Mouse (Mus musculus): ENCODE data around the gene Gfy. TPM values are rescaled to one million over a fixed set of nuclear protein-coding genes. Genes with fewer than 3 reads are reported as not detected.

Gfy gene
- polyA plus RNA-seq, 1 experiment from 2014 or later: not detected

GRCm38 (mm10) chr7:45139904-45140723 lies 39.3 kb downstream of the Gfy start:
- ATAC-seq: no peak
- Histone ChIP-seq H3K4me1 (replicated peaks; ENCODE audit: control insufficient read depth, insufficient read depth, low read length) (peaks cover 11% of the 10 kb centered on the region), H3K9ac (replicated peaks; ENCODE audit: low read depth, low read length) (no peak overlapping the region), H3K27ac (ENCODE audit: low read length) (no peak overlapping the region), H3K4me2 (ENCODE audit: low read length) (no peak overlapping the region), H3K27me3 (replicated peaks; ENCODE audit: control insufficient read depth, insufficient read depth, low read length) (no peaks in the 10 kb centered on the region; the same call in 1 of the 2 replicates), H3K9me3 (ENCODE audit: control insufficient read depth, low read length) (no peaks in the 10 kb centered on the region), H3K4me3 (replicated peaks; ENCODE audit: low read length) (no peak overlapping the region), H3K36me3 (ENCODE audit: control insufficient read depth, insufficient read depth) (no peaks in the 10 kb centered on the region)
- WGBS: 76% methylated on average over 8 of the region's 8 CpGs

GRCm38 (mm10) chr7:45138403-45138802 lies 41.0 kb downstream of the Gfy start:
- Histone ChIP-seq H3K9me3 (ENCODE audit: control insufficient read depth, low read length) (no peaks in the 10 kb centered on the region), H3K4me3 (replicated peaks; ENCODE audit: low read length) (no peak overlapping the region), H3K9ac (replicated peaks; ENCODE audit: low read depth, low read length) (no peak overlapping the region), H3K4me2 (ENCODE audit: low read length) (no peak overlapping the region), H3K4me1 (replicated peaks; ENCODE audit: control insufficient read depth, insufficient read depth, low read length) (peaks cover 11% of the 10 kb centered on the region), H3K27ac (ENCODE audit: low read length) (no peak overlapping the region), H3K27me3 (replicated peaks; ENCODE audit: control insufficient read depth, insufficient read depth, low read length) (peaks cover 2% of the 10 kb centered on the region; the same call in 1 of the 2 replicates), H3K36me3 (ENCODE audit: control insufficient read depth, insufficient read depth) (no peaks in the 10 kb centered on the region)
- WGBS: 65% methylated on average over 1 of the region's 1 CpGs
- no peak for ATAC-seq

GRCm38 (mm10) chr7:45137171-45138006 lies 42.0 kb downstream of the Gfy start:
- H3K9ac ChIP-seq (replicated peaks; ENCODE audit: low read depth, low read length): no peak overlapping the region
- no peaks in the 10 kb centered on the region for H3K9me3 ChIP-seq (ENCODE audit: control insufficient read depth, low read length)
- WGBS: 86% methylated on average over 12 of the region's 12 CpGs
- no peak overlapping the region for H3K4me2 ChIP-seq (ENCODE audit: low read length)
- H3K4me3 ChIP-seq (replicated peaks; ENCODE audit: low read length): no peak overlapping the region
- H3K27me3 ChIP-seq (replicated peaks; ENCODE audit: control insufficient read depth, insufficient read depth, low read length): peaks cover 2% of the 10 kb centered on the region; the same call in 1 of the 2 replicates
- ATAC-seq: no peak
- H3K27ac ChIP-seq (ENCODE audit: low read length): no peak overlapping the region
- no peaks in the 10 kb centered on the region for H3K36me3 ChIP-seq (ENCODE audit: control insufficient read depth, insufficient read depth)
- peaks cover 11% of the 10 kb centered on the region for H3K4me1 ChIP-seq (replicated peaks; ENCODE audit: control insufficient read depth, insufficient read depth, low read length)

GRCm38 (mm10) chr7:45135993-45136567 lies 43.3 kb downstream of the Gfy start, which contains the start of the genes Gm45713 and Flt3l:
TSS of gene Gm45713 (minus strand) at chr7:45136231.
TSS of gene Flt3l (minus strand) at chr7:45136432.
- Histone ChIP-seq H3K9ac (replicated peaks; ENCODE audit: low read depth, low read length) (peak within 1 kb of the TSS; percentile 63), H3K4me2 (ENCODE audit: low read length) (peak within 1 kb of the TSS; percentile 74), H3K4me1 (replicated peaks; ENCODE audit: control insufficient read depth, insufficient read depth, low read length) (peaks cover 11% of the 10 kb centered on the region), H3K4me3 (replicated peaks; ENCODE audit: low read length) (peak within 1 kb of the TSS; percentile 49), H3K9me3 (ENCODE audit: control insufficient read depth, low read length) (no peaks in the 10 kb centered on the region), H3K27me3 (replicated peaks; ENCODE audit: control insufficient read depth, insufficient read depth, low read length) (peaks cover 2% of the 10 kb centered on the region; the same call in 1 of the 2 replicates), H3K36me3 (ENCODE audit: control insufficient read depth, insufficient read depth) (no peaks in the 10 kb centered on the region), H3K27ac (ENCODE audit: low read length) (no peak within 1 kb of the TSS)
- 2% methylated on average over 29 of the region's 29 CpGs for WGBS
- ATAC-seq: peak; percentile 86

- Histone ChIP-seq H3K4me3 (replicated peaks; ENCODE audit: low read length) (no peak overlapping the region), H3K27me3 (replicated peaks; ENCODE audit: control insufficient read depth, insufficient read depth, low read length) (peaks cover 2% of the 10 kb centered on the region; the same call in 1 of the 2 replicates), H3K4me1 (replicated peaks; ENCODE audit: control insufficient read depth, insufficient read depth, low read length) (peaks cover 11% of the 10 kb centered on the region), H3K4me2 (ENCODE audit: low read length) (no peak overlapping the region), H3K9ac (replicated peaks; ENCODE audit: low read depth, low read length) (no peak overlapping the region), H3K36me3 (ENCODE audit: control insufficient read depth, insufficient read depth) (no peaks in the 10 kb centered on the region), H3K9me3 (ENCODE audit: control insufficient read depth, low read length) (no peaks in the 10 kb centered on the region), H3K27ac (ENCODE audit: low read length) (no peak overlapping the region)
- no peak for ATAC-seq
- WGBS: 76% methylated on average over 3 of the region's 3 CpGs
Observed at GRCm38 (mm10) chr7:45135370-45135769, 44.0 kb downstream of the Gfy start.

- H3K9me3 ChIP-seq (ENCODE audit: control insufficient read depth, low read length): no peaks in the 10 kb centered on the region
- no peak overlapping the region for H3K4me3 ChIP-seq (replicated peaks; ENCODE audit: low read length)
- WGBS: 6% methylated on average over 12 of the region's 12 CpGs
- H3K27me3 ChIP-seq (replicated peaks; ENCODE audit: control insufficient read depth, insufficient read depth, low read length): peaks cover 2% of the 10 kb centered on the region; the same call in 1 of the 2 replicates
- no peak overlapping the region for H3K4me2 ChIP-seq (ENCODE audit: low read length)
- ATAC-seq: no peak
- peaks cover 13% of the 10 kb centered on the region for H3K4me1 ChIP-seq (replicated peaks; ENCODE audit: control insufficient read depth, insufficient read depth, low read length)
- H3K27ac ChIP-seq (ENCODE audit: low read length): no peak overlapping the region
- H3K9ac ChIP-seq (replicated peaks; ENCODE audit: low read depth, low read length): no peak overlapping the region
- H3K36me3 ChIP-seq (ENCODE audit: control insufficient read depth, insufficient read depth): no peaks in the 10 kb centered on the region
Observed at GRCm38 (mm10) chr7:45134544-45135026, 44.8 kb downstream of the Gfy start.

- no peaks in the 10 kb centered on the region for H3K36me3 ChIP-seq (ENCODE audit: control insufficient read depth, insufficient read depth)
- H3K4me2 ChIP-seq (ENCODE audit: low read length): no peak overlapping the region
- WGBS: 77% methylated on average over 8 of the region's 8 CpGs
- no peaks in the 10 kb centered on the region for H3K9me3 ChIP-seq (ENCODE audit: control insufficient read depth, low read length)
- no peak overlapping the region for H3K27ac ChIP-seq (ENCODE audit: low read length)
- no peak for ATAC-seq
- no peak overlapping the region for H3K9ac ChIP-seq (replicated peaks; ENCODE audit: low read depth, low read length)
- H3K27me3 ChIP-seq (replicated peaks; ENCODE audit: control insufficient read depth, insufficient read depth, low read length): peaks cover 2% of the 10 kb centered on the region; the same call in 1 of the 2 replicates
- H3K4me1 ChIP-seq (replicated peaks; ENCODE audit: control insufficient read depth, insufficient read depth, low read length): peaks cover 17% of the 10 kb centered on the region
- H3K4me3 ChIP-seq (replicated peaks; ENCODE audit: low read length): no peak overlapping the region
Observed at GRCm38 (mm10) chr7:45133446-45134159, 45.8 kb downstream of the Gfy start.

GRCm38 (mm10) chr7:45131850-45132249 lies 47.5 kb downstream of the Gfy start:
- no peak overlapping the region for H3K9ac ChIP-seq (replicated peaks; ENCODE audit: low read depth, low read length)

More at GRCm38 (mm10) chr7:45131850-45132249, 47.5 kb downstream of the Gfy start:
- 77% methylated on average over 11 of the region's 11 CpGs for WGBS
- Histone ChIP-seq H3K4me2 (ENCODE audit: low read length) (no peak overlapping the region), H3K4me3 (replicated peaks; ENCODE audit: low read length) (no peak overlapping the region), H3K27ac (ENCODE audit: low read length) (no peak overlapping the region), H3K27me3 (replicated peaks; ENCODE audit: control insufficient read depth, insufficient read depth, low read length) (peaks cover 2% of the 10 kb centered on the region; the same call in 1 of the 2 replicates), H3K4me1 (replicated peaks; ENCODE audit: control insufficient read depth, insufficient read depth, low read length) (peaks cover 27% of the 10 kb centered on the region), H3K9me3 (ENCODE audit: control insufficient read depth, low read length) (no peaks in the 10 kb centered on the region), H3K36me3 (ENCODE audit: control insufficient read depth, insufficient read depth) (peaks cover under 1% of the 10 kb centered on the region; the same call in 1 of the 2 replicates)
- no peak for ATAC-seq

Measured in forebrain, embryonic 16.5 days (tissue).